Mouse (Mus musculus) kidney, embryonic 14.5 days (tissue): ENCODE results near the gene Dirc2. TPM values are rescaled to one million over a fixed set of nuclear protein-coding genes. Genes with fewer than 3 reads are reported as not detected.

Experiments
- ATAC-seq: fragments of 200-750 bp; cut with Nextera tagmentation; 2 replicates; pipeline ENCODE4 v1.8.0; 2017; ENCODE audit warnings: moderate number of reproducible peaks, mild to moderate bottlenecking, moderate TSS enrichment, moderate library complexity; ENCODE audit not compliant: low FRiP score, low TSS enrichment
- H3K27ac ChIP-seq: fragments of 300-500 bp; sonication (generic); 2 replicates; pipeline ENCODE4 v1.5.1; 2014; ENCODE audit warnings: low read depth, mild to moderate bottlenecking, low read length, moderate library complexity, mixed read lengths
- H3K27me3 ChIP-seq: fragments of 300-500 bp; sonication (generic); 2 replicates; pipeline ENCODE4 v1.6.1; 2014; ENCODE audit warnings: mild to moderate bottlenecking, low read length; ENCODE audit not compliant: control insufficient read depth, insufficient read depth
- H3K36me3 ChIP-seq: fragments of 300-500 bp; sonication (generic); 2 replicates; pipeline ENCODE4 v1.6.1; 2014; ENCODE audit warnings: low read length, mixed read lengths; ENCODE audit not compliant: control insufficient read depth, insufficient read depth
- H3K4me1 ChIP-seq: fragments of 300-500 bp; sonication (generic); 2 replicates; pipeline ENCODE4 v1.6.1; 2014; ENCODE audit warnings: low read length, mixed read lengths; ENCODE audit not compliant: control insufficient read depth, insufficient read depth
- H3K4me2 ChIP-seq: fragments of 300-500 bp; sonication (generic); replicated peaks from 2 replicates; pipeline ENCODE4 v1.6.1; 2014; ENCODE audit warnings: low read depth, mild to moderate bottlenecking, low read length
- H3K4me3 ChIP-seq: fragments of 300-500 bp; sonication (generic); 2 replicates; pipeline ENCODE4 v1.5.1; 2014; ENCODE audit warnings: mild to moderate bottlenecking, low read length
- H3K9ac ChIP-seq: fragments of 300-500 bp; sonication (generic); 2 replicates; pipeline ENCODE4 v1.6.1; 2014; ENCODE audit warnings: low read depth, mild to moderate bottlenecking, low read length, moderate library complexity
- H3K9me3 ChIP-seq: fragments of 300-500 bp; sonication (generic); 2 replicates; pipeline ENCODE4 v1.6.1; 2016; ENCODE audit warnings: low read length; ENCODE audit not compliant: control insufficient read depth
- WGBS: fragments of 180-500 bp; shearing (Covaris S2); extraction: QIAGEN DNeasy Blood & Tissue Kit; methylation state at CpG from one replicate; pipeline ENCODE4 v1.1.7; 2014; 5-methylcytosine and 5-hydroxymethylcytosine counted together
- polyA plus RNA-seq: library from polyadenylated mRNA; unstranded; fragments of >200 nt; fragmentation: Nextera tagmentation; extraction: Ambion mirVana; gene quantifications from 2 replicates; pipeline ENCODE4 v1.2.1, GENCODE M21; 2014

Dirc2 gene
- polyA plus RNA-seq, 1 experiment from 2014 or later, result 17.9 TPM

- H3K4me2 ChIP-seq, result no peak overlapping the region
- H3K27ac ChIP-seq, result no peak overlapping the region
- 94% methylated on average over 13 of the region's 13 CpGs for WGBS
- H3K9ac ChIP-seq, result no peak overlapping the region
- H3K9me3 ChIP-seq, result no peaks in the 10 kb centered on the region
- H3K27me3 ChIP-seq, result no peaks in the 10 kb centered on the region; the same call in 1 of the 2 replicates
- H3K36me3 ChIP-seq, result peaks cover 4% of the 10 kb centered on the region; the same call in 1 of the 2 replicates
- no peak for ATAC-seq
- H3K4me3 ChIP-seq, result no peak overlapping the region
- H3K4me1 ChIP-seq, result no peaks in the 10 kb centered on the region
Measured at GRCm38 (mm10) chr16:35694250-35694846, 74.8 kb downstream of the Dirc2 start.

DNA sequence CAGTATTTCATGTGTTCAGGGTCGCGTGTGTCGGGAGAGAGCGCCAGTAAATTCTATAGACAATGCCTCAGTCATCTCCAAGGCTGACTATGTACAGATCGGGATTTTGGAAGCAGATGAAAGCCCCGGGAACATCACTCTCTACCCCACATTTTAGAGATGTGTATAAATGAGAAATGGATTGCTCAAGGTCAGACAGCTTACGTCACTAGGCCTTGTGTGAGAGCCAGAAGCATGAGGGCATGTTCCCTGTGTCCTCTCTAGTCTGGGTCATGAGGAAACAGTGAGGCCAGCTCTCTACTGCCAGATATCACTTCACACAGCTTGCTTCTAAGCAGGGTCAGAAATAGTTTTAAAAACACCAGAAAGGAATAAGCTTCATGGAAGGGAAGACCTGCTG is 77.5 kb downstream of the Dirc2 start:
- no peaks in the 10 kb centered on the region for H3K9me3 ChIP-seq
- no peaks in the 10 kb centered on the region for H3K36me3 ChIP-seq
- no peak overlapping the region for H3K4me2 ChIP-seq
- 88% methylated on average over 7 of the region's 7 CpGs for WGBS
- H3K9ac ChIP-seq, result no peak overlapping the region
- no peak overlapping the region for H3K27ac ChIP-seq
- H3K4me1 ChIP-seq, result no peaks in the 10 kb centered on the region
- H3K27me3 ChIP-seq, result no peaks in the 10 kb centered on the region
- H3K4me3 ChIP-seq, result no peak overlapping the region
- no peak for ATAC-seq

GRCm38 (mm10) chr16:35686491-35686890 is 82.7 kb downstream of the Dirc2 start:
- Histone ChIP-seq H3K36me3 (no peaks in the 10 kb centered on the region), H3K4me1 (no peaks in the 10 kb centered on the region), H3K9me3 (no peaks in the 10 kb centered on the region), H3K27ac (no peak overlapping the region), H3K4me2 (no peak overlapping the region), H3K9ac (no peak overlapping the region), H3K27me3 (no peaks in the 10 kb centered on the region), H3K4me3 (no peak overlapping the region)
- ATAC-seq, result no peak
- WGBS, result 76% methylated on average over 7 of the region's 7 CpGs

GRCm38 (mm10) chr16:35685027-35685426 is 84.1 kb downstream of the Dirc2 start:
- H3K4me3 ChIP-seq, result no peak overlapping the region
- H3K4me2 ChIP-seq, result no peak overlapping the region
- no peak for ATAC-seq
- H3K4me1 ChIP-seq, result no peaks in the 10 kb centered on the region
- H3K27me3 ChIP-seq, result no peaks in the 10 kb centered on the region
- WGBS, result 55% methylated on average over 13 of the region's 13 CpGs
- H3K36me3 ChIP-seq, result no peaks in the 10 kb centered on the region
- no peak overlapping the region for H3K27ac ChIP-seq
- no peak overlapping the region for H3K9ac ChIP-seq
- H3K9me3 ChIP-seq, result no peaks in the 10 kb centered on the region

- H3K4me3 ChIP-seq, result no peak overlapping the region
- no peak overlapping the region for H3K27ac ChIP-seq
- ATAC-seq, result no peak
Measured at GRCm38 (mm10) chr16:35681327-35682108, 87.6 kb downstream of the Dirc2 start.

DNA sequence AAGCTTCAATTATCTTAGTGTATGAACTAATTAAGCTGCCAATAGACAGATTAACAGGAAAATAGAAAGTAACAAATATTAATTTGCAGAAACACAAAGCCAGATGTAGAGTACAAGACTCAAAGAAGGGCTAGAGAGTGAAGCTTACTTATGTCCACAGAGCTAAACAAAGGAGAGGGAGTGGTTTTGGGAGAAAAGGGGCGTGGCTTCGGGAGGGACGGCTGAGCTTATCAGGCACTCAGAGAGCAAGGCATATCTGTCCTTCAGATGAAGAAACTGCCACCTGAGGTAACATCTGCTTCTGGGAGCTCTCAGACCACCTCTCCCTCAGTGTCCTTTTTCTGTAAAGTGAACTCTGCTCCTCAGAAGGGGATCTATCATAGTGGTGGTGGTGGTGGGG is 90.7 kb downstream of the Dirc2 start:
- Histone ChIP-seq H3K27ac (no peak overlapping the region), H3K27me3 (no peaks in the 10 kb centered on the region), H3K4me3 (no peak overlapping the region), H3K36me3 (no peaks in the 10 kb centered on the region), H3K9me3 (no peaks in the 10 kb centered on the region; the same call in 1 of the 2 replicates), H3K4me1 (no peaks in the 10 kb centered on the region), H3K4me2 (no peak overlapping the region), H3K9ac (no peak overlapping the region)
- WGBS, result 24% methylated on average over 3 of the region's 3 CpGs
- ATAC-seq, result no peak

More at GRCm38 (mm10) chr16:35681327-35682108, 87.6 kb downstream of the Dirc2 start:
- 68% methylated on average over 17 of the region's 17 CpGs for WGBS
- H3K36me3 ChIP-seq, result no peaks in the 10 kb centered on the region
- no peaks in the 10 kb centered on the region for H3K27me3 ChIP-seq
- H3K4me2 ChIP-seq, result no peak overlapping the region
- H3K4me1 ChIP-seq, result no peaks in the 10 kb centered on the region
- H3K9me3 ChIP-seq, result no peaks in the 10 kb centered on the region
- no peak overlapping the region for H3K9ac ChIP-seq

GRCm38 (mm10) chr16:35677511-35678113 is 91.5 kb downstream of the Dirc2 start:
- WGBS, result 70% methylated on average over 8 of the region's 8 CpGs
- H3K4me2 ChIP-seq, result no peak overlapping the region

GRCm38 (mm10) chr16:35664847-35665246 is 104.3 kb downstream of the Dirc2 start:
- Histone ChIP-seq H3K27me3 (peaks cover 13% of the 10 kb centered on the region), H3K9ac (no peak overlapping the region), H3K4me2 (no peak overlapping the region), H3K27ac (no peak overlapping the region), H3K4me1 (no peaks in the 10 kb centered on the region), H3K36me3 (no peaks in the 10 kb centered on the region), H3K4me3 (no peak overlapping the region), H3K9me3 (no peaks in the 10 kb centered on the region)
- ATAC-seq, result no peak
- WGBS, result 79% methylated on average over 4 of the region's 4 CpGs

More at GRCm38 (mm10) chr16:35677511-35678113, 91.5 kb downstream of the Dirc2 start:
- Histone ChIP-seq H3K27me3 (no peaks in the 10 kb centered on the region), H3K4me1 (no peaks in the 10 kb centered on the region), H3K4me3 (no peak overlapping the region), H3K9me3 (no peaks in the 10 kb centered on the region; the same call in 1 of the 2 replicates), H3K9ac (no peak overlapping the region), H3K36me3 (no peaks in the 10 kb centered on the region), H3K27ac (no peak overlapping the region)
- no peak for ATAC-seq
